Mouse (Mus musculus): Measurements from ENCODE around the gene 1700001C19Rik. TPM values are rescaled to one million over a fixed set of nuclear protein-coding genes. Genes with fewer than 3 reads are reported as not detected.
"Not testable (repeated sequence)": the region's sequence is repeated elsewhere in the genome, so short reads cannot be mapped to it uniquely, and the experiment has no call there.

Gene 1700001C19Rik
- polyA plus RNA-seq, 1 experiment from 2014 or later: 0.67 TPM

DNA sequence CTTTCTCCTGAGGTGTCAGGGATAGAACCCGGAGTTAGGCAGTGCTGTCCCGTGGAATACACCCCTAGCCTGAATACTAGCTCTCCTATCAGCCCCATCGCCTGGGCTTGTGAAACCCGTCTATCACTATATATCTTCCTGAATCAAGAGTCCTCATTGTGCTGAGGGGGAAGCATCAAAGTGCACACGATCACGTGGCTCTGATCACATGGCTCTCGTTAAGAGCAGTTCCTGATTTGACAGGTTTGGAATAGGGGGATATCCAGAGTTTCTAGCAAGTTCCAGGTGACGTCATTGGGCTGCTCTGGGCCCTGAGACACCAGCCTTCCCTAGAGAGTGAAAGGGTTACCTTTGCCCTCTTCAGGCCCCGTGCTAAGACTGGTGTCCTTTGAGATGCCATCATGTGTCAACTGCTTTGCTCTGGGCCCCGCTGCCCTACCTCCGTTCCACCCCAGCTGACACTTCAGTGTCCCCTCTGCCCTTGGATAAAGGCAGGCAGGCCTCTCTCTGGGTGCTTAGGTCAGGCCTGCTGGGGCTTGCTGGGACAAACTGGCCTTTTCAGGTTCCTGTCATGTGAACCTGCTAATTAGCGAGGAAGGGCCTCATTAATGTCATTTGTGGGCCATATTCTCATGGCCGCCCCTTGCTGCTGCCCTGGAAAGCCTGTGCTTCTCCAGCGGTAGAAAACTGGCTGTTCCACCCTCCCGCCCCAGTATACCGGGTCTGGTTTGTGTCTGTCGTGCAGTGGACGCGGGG is 4.3 kb upstream of the 1700001C19Rik start:
- Histone ChIP-seq H3K27me3 (ENCODE audit: insufficient read depth, poor library complexity, severe bottlenecking) (peaks cover 58% of the 10 kb centered on the region), H3K36me3 (no peaks in the 10 kb centered on the region), H3K4me3 (no peak overlapping the region), H3K4me1 (replicated peaks) (peaks cover 51% of the 10 kb centered on the region), H3K9me3 (no peaks in the 10 kb centered on the region), H3K27ac (0 out of 2 replicates have a peak overlapping the region, but pooled peaks have one; percentile 4)
- DNase-seq (ENCODE audit: low spot score): no peak
- WGBS: 70% methylated on average over 19 of the region's 19 CpGs

DNA sequence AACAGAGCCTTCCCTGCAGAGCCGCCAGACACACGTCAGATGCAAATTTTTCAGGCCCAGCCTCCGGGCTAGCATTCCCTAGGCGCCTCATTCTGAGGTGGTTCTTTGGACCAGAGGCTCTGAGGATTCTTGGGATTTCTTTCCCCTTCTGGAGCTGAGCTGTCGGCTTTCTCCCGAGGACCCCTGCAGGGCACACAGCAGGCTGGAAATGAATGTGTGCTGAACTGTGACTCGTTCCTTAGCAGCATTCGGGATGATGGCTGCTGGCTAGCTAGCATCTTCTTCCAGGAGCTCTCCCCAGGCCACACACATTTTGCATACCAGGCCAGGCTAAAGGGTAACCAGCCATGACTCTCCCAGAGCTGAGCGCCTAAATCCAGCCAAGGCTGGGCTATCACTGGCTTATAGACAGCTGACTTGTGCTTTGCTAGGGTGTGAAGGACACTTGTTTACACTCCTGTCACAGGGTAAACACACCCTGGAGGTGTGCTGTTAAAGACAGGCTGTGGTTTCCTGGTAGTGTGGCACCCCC is 3.2 kb upstream of the 1700001C19Rik start:
- no peaks in the 10 kb centered on the region for H3K36me3 ChIP-seq
- H3K4me1 ChIP-seq (replicated peaks): peaks cover 46% of the 10 kb centered on the region
- H3K27me3 ChIP-seq (ENCODE audit: insufficient read depth, poor library complexity, severe bottlenecking): peaks cover 66% of the 10 kb centered on the region
- WGBS: 3% methylated on average over 9 of the region's 9 CpGs
- H3K27ac ChIP-seq: peak overlapping the region; percentile 64
- H3K9me3 ChIP-seq: no peaks in the 10 kb centered on the region
- DNase-seq (ENCODE audit: low spot score): peak; percentile 34
- 0 out of 2 replicates have a peak overlapping the region, but pooled peaks have one; percentile 9 for H3K4me3 ChIP-seq

DNA sequence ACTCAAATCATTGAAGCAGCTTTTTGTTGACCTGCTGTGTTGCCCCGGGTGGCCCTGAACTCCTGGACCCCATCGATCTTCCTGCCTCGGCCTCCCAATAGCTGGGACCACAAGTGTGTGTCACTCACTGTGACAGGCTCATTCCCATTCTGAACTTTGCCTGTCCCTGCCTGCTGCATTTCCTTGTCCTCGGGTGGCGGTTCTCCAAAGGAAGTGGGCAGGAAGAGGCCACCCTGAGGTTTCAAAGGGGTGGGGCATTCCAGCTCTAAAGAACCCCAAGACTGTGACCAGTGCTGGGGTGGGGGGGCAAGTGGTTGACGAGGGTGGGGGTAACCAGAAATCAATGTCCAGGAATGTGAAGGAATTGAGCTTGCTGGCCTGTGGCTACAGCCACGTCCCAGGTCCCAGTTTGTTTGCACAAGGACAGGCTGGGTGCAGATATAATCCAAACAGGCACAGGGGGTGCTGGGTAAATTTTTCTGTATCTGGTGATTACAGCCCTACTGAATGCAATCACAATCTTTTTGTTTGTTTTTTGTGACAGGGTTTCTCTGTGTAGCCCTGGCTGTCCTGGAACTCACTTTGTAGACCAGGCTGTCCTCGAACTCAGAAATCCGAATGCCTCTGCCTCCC is 2.3 kb upstream of the 1700001C19Rik start:
- no peak overlapping the region; the same call in 1 of the 2 replicates for H3K27ac ChIP-seq
- H3K36me3 ChIP-seq: no peaks in the 10 kb centered on the region
- H3K9me3 ChIP-seq: no peaks in the 10 kb centered on the region
- H3K4me3 ChIP-seq: no peak overlapping the region
- no peak for DNase-seq (ENCODE audit: low spot score)
- peaks cover 68% of the 10 kb centered on the region for H3K27me3 ChIP-seq (ENCODE audit: insufficient read depth, poor library complexity, severe bottlenecking)
- 38% methylated on average over 9 of the region's 9 CpGs for WGBS
- H3K4me1 ChIP-seq (replicated peaks): peaks cover 44% of the 10 kb centered on the region

DNA sequence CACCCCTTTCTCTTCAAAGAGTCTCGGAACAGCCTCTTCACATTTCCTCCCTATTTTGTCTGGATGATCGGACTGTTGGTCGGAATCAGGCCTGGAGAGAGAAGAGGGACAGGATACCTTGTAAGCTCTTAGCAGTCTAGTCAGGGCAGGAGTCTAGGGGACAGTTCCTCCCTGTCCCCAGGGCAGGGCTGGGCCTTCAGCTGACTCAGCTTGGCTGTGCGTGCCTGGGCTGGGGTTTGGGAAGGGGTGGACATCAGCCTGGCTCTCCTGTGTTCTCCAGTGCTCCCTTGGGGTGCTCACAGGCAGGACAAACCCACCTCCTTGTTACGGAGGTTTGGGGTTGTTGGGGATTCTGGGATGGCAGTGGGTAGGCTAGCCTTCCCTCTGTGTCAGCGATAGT is 1.4 kb upstream of the 1700001C19Rik start:
- Histone ChIP-seq H3K27ac (no peak overlapping the region), H3K4me3 (no peak overlapping the region), H3K9me3 (no peaks in the 10 kb centered on the region), H3K4me1 (replicated peaks) (peaks cover 41% of the 10 kb centered on the region), H3K27me3 (ENCODE audit: insufficient read depth, poor library complexity, severe bottlenecking) (peaks cover 61% of the 10 kb centered on the region), H3K36me3 (no peaks in the 10 kb centered on the region)
- WGBS: 67% methylated on average over 6 of the region's 6 CpGs
- DNase-seq (ENCODE audit: low spot score): no peak

DNA sequence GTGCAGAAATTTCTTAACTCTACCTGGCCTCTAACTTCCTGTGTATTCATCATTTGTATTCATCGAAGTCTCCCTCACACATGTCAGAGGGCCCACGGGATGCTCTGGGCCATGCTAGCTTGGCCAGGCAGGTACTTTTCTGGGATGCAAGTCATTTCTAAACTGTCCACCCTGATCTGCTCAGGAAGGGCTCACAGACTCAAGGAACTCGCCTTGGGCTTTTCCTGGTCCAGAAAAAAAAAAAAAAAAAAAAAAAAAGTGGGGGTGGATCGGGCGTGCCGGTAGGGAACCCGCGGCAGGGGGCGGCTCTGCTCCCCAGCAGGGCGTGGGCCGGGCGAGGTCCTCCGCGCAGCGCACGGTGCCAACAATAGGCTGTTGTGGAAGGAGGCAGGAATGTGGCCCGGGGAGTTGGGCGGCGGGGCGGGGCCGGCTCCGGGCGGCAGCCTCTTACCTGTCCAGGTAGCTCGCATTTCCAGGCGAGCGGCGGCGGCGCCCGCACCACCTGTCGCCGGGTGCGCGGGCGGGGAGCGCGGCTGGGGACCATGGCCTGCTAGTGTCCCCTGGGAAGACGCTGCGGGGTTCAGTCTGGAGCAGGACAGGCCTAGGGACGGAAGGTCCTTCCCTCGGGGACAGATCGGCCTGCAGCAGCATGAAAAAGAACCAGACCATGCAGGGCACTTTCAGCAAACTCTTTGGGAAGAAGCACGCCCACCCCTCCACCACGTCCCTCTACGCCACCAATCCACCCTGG is 845 bp downstream of the 1700001C19Rik start, which contains the start of gene AI661453:
TSS of gene AI661453 (plus strand) at position 460 of the 751 bp plus-strand sequence.
- peaks cover 61% of the 10 kb centered on the region for H3K27me3 ChIP-seq (ENCODE audit: insufficient read depth, poor library complexity, severe bottlenecking)
- under 1% methylated on average over 45 of the region's 45 CpGs for WGBS
- peak; percentile 37 for DNase-seq (ENCODE audit: low spot score)
- no peaks in the 10 kb centered on the region for H3K36me3 ChIP-seq
- peaks cover 36% of the 10 kb centered on the region for H3K4me1 ChIP-seq (replicated peaks)
- H3K4me3 ChIP-seq: peak within 1 kb of the TSS; percentile 54
- H3K9me3 ChIP-seq: no peaks in the 10 kb centered on the region
- H3K27ac ChIP-seq: peak within 1 kb of the TSS; percentile 66

DNA sequence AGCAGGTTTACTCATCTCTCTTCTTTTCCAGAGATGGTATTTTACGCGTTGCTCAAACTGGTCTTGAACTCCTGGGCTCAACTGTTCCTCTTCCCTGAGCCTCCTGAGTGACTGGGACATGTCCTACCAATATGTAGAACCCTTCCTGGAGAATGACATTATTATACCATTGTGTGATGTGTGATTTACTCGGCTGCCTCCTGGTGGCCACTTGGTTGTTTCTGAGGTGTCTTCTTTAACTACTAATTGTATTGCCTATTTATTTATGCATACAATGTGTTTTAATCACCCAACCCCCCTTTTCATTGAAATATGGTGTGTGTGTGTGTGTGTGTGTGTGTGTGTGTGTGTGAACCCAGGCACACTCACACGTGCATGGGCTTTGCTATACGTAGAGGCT is 6.4 kb downstream of the 1700001C19Rik start:
- WGBS: 67% methylated on average over 5 of the region's 5 CpGs
- H3K36me3 ChIP-seq: no peaks in the 10 kb centered on the region
- H3K4me3 ChIP-seq: no peak overlapping the region
- H3K9me3 ChIP-seq: no peaks in the 10 kb centered on the region
- H3K27ac ChIP-seq: no peak overlapping the region
- peaks cover 16% of the 10 kb centered on the region for H3K4me1 ChIP-seq (replicated peaks)
- no peak for DNase-seq (ENCODE audit: low spot score)
- H3K27me3 ChIP-seq (ENCODE audit: insufficient read depth, poor library complexity, severe bottlenecking): peaks cover 14% of the 10 kb centered on the region

DNA sequence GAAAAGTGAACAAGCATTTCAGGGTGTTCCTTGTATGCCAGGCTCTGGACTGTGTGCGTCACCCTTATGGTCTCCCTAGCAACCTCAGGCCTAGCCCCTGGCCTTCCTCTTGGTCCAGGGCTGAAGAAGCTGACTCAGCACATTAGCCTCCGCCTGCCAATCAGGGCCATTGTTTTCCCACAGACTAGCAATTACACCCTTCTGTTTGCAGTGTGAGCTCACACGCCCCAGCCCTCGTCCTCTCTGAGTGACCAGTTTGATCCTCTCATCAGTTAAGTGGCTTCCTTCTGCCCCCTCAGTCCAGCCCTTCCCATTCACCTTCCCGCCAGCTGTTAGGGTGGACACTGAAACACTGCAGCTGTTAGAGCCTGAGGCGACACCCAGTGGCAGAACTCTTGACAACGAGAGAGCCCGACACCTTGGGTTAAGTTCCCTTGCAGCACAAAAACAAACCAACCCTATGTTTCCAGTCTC is 8.3 kb downstream of the 1700001C19Rik start:
- peaks cover 16% of the 10 kb centered on the region for H3K4me1 ChIP-seq (replicated peaks)
- DNase-seq (ENCODE audit: low spot score): peak; percentile 75
- WGBS: 7% methylated on average over 8 of the region's 8 CpGs
- no peaks in the 10 kb centered on the region for H3K9me3 ChIP-seq
- peak overlapping the region; percentile 18; the same call in 1 of the 2 replicates for H3K27ac ChIP-seq
- no peaks in the 10 kb centered on the region for H3K36me3 ChIP-seq
- peak overlapping the region; percentile 24 for H3K4me3 ChIP-seq
- peaks cover 7% of the 10 kb centered on the region; the same call in 1 of the 2 replicates for H3K27me3 ChIP-seq (ENCODE audit: insufficient read depth, poor library complexity, severe bottlenecking)

DNA sequence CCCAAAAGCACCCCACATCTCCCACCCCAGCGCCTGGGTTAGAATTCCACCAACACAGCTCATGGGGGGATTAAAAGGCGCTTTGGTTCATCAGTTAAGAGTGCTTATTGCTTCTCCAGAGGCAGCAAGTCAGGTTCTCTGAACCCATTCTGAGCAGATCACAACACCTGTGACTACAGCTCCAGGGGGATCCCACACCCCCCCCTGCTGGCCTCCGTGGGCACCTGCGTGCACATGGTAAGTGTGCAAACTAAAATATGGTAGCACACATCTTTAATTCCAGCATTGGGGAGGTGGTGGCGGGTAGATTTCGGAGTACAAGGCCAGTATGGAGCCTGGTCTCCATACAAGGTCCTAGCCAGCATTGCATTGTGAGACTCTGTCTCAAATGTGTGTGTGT is 9.9 kb downstream of the 1700001C19Rik start:
- peaks cover 7% of the 10 kb centered on the region; the same call in 1 of the 2 replicates for H3K27me3 ChIP-seq (ENCODE audit: insufficient read depth, poor library complexity, severe bottlenecking)
- no peak overlapping the region for H3K27ac ChIP-seq
- peaks cover 16% of the 10 kb centered on the region for H3K4me1 ChIP-seq (replicated peaks)
- no peak for DNase-seq (ENCODE audit: low spot score)
- H3K36me3 ChIP-seq: no peaks in the 10 kb centered on the region
- 73% methylated on average over 6 of the region's 6 CpGs for WGBS
- no peak overlapping the region for H3K4me3 ChIP-seq
- no peaks in the 10 kb centered on the region for H3K9me3 ChIP-seq

DNA sequence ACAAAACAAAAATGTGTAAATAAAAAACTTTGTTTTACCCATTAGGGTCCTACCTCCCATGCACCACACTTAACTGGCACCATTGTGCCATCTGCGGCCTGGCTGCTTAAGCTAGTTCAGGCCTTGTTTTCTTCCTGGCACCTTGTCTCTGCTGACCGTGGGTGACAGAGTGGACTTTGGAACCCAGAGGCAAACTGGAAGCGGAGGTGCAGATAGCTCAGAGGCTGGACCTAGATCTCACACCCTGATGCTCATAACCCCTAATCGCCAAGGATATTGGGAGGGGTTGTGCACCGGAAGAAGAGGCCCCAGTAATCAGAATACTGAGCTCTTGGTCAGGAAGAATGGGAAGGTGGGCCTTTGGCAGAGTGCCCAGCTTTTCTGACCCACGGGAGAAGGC is 13.0 kb downstream of the 1700001C19Rik start:
- DNase-seq (ENCODE audit: low spot score): no peak
- no peaks in the 10 kb centered on the region for H3K9me3 ChIP-seq
- H3K27ac ChIP-seq: no peak overlapping the region
- no peaks in the 10 kb centered on the region for H3K27me3 ChIP-seq (ENCODE audit: insufficient read depth, poor library complexity, severe bottlenecking)
- peaks cover 13% of the 10 kb centered on the region for H3K4me1 ChIP-seq (replicated peaks)
- 86% methylated on average over 6 of the region's 6 CpGs for WGBS
- no peak overlapping the region for H3K4me3 ChIP-seq
- no peaks in the 10 kb centered on the region for H3K36me3 ChIP-seq

DNA sequence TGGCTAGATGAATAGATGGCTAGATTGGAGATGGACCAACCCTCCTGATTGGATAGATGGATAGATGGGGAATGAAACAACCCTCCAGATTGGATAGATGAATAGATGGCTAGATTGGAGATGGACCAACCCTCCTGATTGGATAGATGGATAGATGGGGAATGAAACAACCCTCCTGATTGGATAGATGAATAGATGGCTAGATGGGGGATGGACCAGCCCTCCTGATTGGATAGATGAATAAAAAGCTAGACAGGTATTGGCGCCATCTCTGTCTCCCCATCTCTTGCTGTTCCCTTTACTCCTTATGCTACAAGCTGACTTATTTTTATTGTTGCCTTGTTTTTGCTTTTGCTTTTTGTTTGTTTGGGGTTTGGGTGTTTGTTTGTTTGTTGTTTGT is 14.6 kb downstream of the 1700001C19Rik start:
- H3K4me1 ChIP-seq (replicated peaks); H3K9me3 ChIP-seq; H3K27ac ChIP-seq; H3K27me3 ChIP-seq (ENCODE audit: insufficient read depth, poor library complexity, severe bottlenecking); H3K4me3 ChIP-seq; H3K36me3 ChIP-seq; DNase-seq (ENCODE audit: low spot score): not testable (repeated sequence)
- 84% methylated on average over 1 of the region's 1 CpGs for WGBS

DNA sequence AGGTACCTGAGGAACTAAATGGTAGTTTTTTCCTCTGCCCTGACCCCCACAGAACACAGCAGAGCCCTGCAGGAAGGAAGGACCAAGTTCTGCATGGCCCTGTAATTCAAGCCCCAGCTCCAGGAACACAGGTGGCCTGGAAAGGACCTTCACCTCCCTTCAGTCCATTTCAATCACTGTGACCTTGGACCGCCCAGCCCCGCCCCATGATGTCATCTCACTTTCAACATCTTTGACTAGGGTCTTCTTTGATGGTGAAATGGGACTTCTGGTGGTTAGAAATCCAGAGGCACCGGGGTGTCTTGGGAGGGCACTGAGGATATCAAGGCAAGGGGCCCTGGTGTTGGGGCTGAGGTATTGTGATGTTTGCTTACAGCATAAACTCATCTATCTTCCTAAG is 15.6 kb downstream of the 1700001C19Rik start:
- Histone ChIP-seq H3K4me1 (replicated peaks) (no peaks in the 10 kb centered on the region), H3K27ac (no peak overlapping the region), H3K9me3 (no peaks in the 10 kb centered on the region), H3K27me3 (ENCODE audit: insufficient read depth, poor library complexity, severe bottlenecking) (no peaks in the 10 kb centered on the region), H3K36me3 (no peaks in the 10 kb centered on the region), H3K4me3 (no peak overlapping the region)
- 78% methylated on average over 3 of the region's 3 CpGs for WGBS
- no peak for DNase-seq (ENCODE audit: low spot score)

DNA sequence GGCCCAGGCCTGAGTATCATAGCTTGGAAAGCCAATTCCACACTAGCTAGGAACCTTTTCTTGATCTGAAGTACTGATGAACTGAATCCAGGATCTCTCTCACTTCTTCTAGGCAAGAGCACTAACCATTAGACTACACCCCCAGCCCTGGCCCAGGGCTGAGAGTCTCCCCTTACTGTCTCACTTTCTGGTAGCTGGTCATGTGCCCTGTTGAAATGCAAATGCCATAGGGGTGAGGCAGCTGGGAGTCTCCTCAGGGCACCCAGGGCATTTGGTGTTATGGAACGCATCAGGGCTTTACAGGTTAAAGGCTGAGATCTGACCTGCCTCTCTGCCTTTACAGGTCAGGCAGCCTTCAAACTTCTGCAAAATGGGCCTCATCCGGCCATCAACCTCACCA is 17.0 kb downstream of the 1700001C19Rik start:
- 83% methylated on average over 2 of the region's 2 CpGs for WGBS
- no peaks in the 10 kb centered on the region for H3K4me1 ChIP-seq (replicated peaks)
- no peaks in the 10 kb centered on the region for H3K36me3 ChIP-seq
- no peak overlapping the region for H3K4me3 ChIP-seq
- H3K9me3 ChIP-seq: no peaks in the 10 kb centered on the region
- DNase-seq (ENCODE audit: low spot score): no peak
- no peaks in the 10 kb centered on the region for H3K27me3 ChIP-seq (ENCODE audit: insufficient read depth, poor library complexity, severe bottlenecking)
- H3K27ac ChIP-seq: no peak overlapping the region
